In the genomic region with DNA sequence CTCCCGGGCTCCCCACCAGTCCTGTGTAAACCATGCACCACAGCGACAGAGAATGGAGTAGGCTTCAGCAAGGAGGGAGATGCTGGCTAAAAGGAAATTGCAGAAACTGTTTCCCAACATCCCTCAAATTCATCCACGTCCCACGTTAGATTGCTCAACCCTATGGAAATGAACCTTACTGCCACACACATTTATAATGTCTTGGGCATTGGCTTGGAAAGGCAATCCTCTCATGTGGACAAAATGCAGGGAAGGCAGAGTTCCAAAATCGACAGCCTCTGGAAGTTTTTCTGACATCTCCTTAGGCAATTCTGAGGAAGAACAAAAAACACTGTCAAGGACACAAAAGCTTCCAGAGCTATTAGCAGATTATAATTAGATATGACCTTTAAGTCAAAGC, we compare ENCODE assay signal across 21 mouse cellular contexts. TPM values are rescaled to one million over a fixed set of nuclear protein-coding genes. Genes with fewer than 3 reads are reported as not detected.
DNase-seq lines count a peak whose midpoint lies in the region; ATAC-seq and TF ChIP-seq lines count a peak whose summit lies in the region.
"Had no signal": no experiment of that assay in that cellular context is flagged by ENCODE, and none has a peak within 500 bp of the region (broad histone marks: within the 10 kb centered on the region; RNA-seq: fewer than 3 reads in every experiment).

No protein-coding gene starts in this region.

- H3K4me1 ChIP-seq in brown adipose tissue, adult 24 weeks (ENCODE audit: control insufficient read depth, insufficient read depth, insufficient read length, low read length) = no peaks in the 10 kb centered on the region
- H3K4me1 ChIP-seq in forebrain, embryonic 12.5 days = no peaks in the 10 kb centered on the region
- no peaks in the 10 kb centered on the region; the same call in 1 of the 2 replicates for H3K4me1 ChIP-seq in cerebellum, adult 2 months (ENCODE audit: control insufficient read depth, insufficient read depth, low read length)
- H3K4me1 ChIP-seq: forebrain, embryonic 15.5 days; hindbrain, embryonic 10.5 days; hindbrain, embryonic 13.5 days; intestine, embryonic 15.5 days had no signal

- H3K27ac ChIP-seq in brown adipose tissue, adult 24 weeks (replicated peaks; ENCODE audit: low read depth, low read length) = peak overlapping the region; percentile 30
- no peak overlapping the region for H3K27ac ChIP-seq in forebrain, embryonic 12.5 days
- no peak overlapping the region for H3K27ac ChIP-seq in cerebellum, adult 2 months (ENCODE audit: insufficient read depth, low read length)
- H3K27ac ChIP-seq: forebrain, embryonic 15.5 days; hindbrain, embryonic 10.5 days; hindbrain, embryonic 13.5 days; intestine, embryonic 15.5 days had no signal

- H3K27me3 ChIP-seq in forebrain, embryonic 12.5 days = no peaks in the 10 kb centered on the region
- H3K27me3 ChIP-seq in cerebellum, adult 2 months (ENCODE audit: control insufficient read depth, insufficient read depth, low read length) = no peaks in the 10 kb centered on the region
- H3K27me3 ChIP-seq: forebrain, embryonic 15.5 days; hindbrain, embryonic 13.5 days; intestine, embryonic 15.5 days; Patski had no signal

- no peaks in the 10 kb centered on the region for H3K9me3 ChIP-seq in forebrain, embryonic 12.5 days
- H3K9me3 ChIP-seq: forebrain, embryonic 15.5 days; hindbrain, embryonic 10.5 days; hindbrain, embryonic 13.5 days; intestine, embryonic 15.5 days had no signal

- intact Hi-C loops in heart, postnatal 25 days (cut with DNase I) = no loop called here

- no peak for TF ChIP-seq POLR2A in cerebellum, adult 2 months (IDR thresholded peaks at IDR 0.05; ENCODE audit: borderline replicate concordance, insufficient read depth, low read length)

- H3K36me3 ChIP-seq in forebrain, embryonic 12.5 days (replicated peaks) = peaks cover 82% of the 10 kb centered on the region

- ATAC-seq in forebrain, embryonic 12.5 days (ENCODE audit: low FRiP score) = no peak
- ATAC-seq: forebrain, embryonic 15.5 days; hindbrain, embryonic 16.5 days; intestine, embryonic 15.5 days; Patski had no signal

- 90% methylated on average over 5 of the region's 5 CpGs for WGBS in forebrain, embryonic 12.5 days
- WGBS in cerebellum, adult 2 months = 46% methylated on average over 5 of the region's 5 CpGs

- H3K4me2 ChIP-seq in forebrain, embryonic 12.5 days = no peak overlapping the region
- H3K4me2 ChIP-seq: forebrain, embryonic 15.5 days; heart, embryonic 11.5 days; hindbrain, embryonic 13.5 days; intestine, embryonic 15.5 days had no signal

- DNase-seq in adrenal gland, adult (ENCODE audit: inconsistent age in 2 of 2, low spot score in 1 of 2) = peak; percentile 24 to 66
- no peak for DNase-seq in adrenal gland, postnatal 4 days (ENCODE audit: low spot score in 2 of 2)
- DNase-seq in heart, adult 11 months = peak; percentile 59
- no peak for DNase-seq in heart, postnatal 25 days (ENCODE audit: low spot score)
- DNase-seq in cerebellum, adult 2 months = no peak
- DNase-seq: adrenal gland, postnatal 14 days; cerebellum, adult 11-12 months; cerebellum, adult 9-10 months; cerebellum, postnatal 14 days; gastrocnemius, postnatal 25 days; heart, postnatal 36 days; kidney, adult 11 months had no signal

- no peak overlapping the region for H3K9ac ChIP-seq in forebrain, embryonic 12.5 days
- H3K9ac ChIP-seq: forebrain, embryonic 15.5 days; hindbrain, embryonic 13.5 days; intestine, embryonic 15.5 days had no signal

- no peak overlapping the region for H3K4me3 ChIP-seq in brown adipose tissue, adult 24 weeks (ENCODE audit: insufficient read depth, low read depth, low read length)
- no peak overlapping the region for H3K4me3 ChIP-seq in forebrain, embryonic 12.5 days (replicated peaks)
- no peak overlapping the region for H3K4me3 ChIP-seq in cerebellum, adult 2 months (replicated peaks; ENCODE audit: insufficient read depth, low read depth, low read length)
- H3K4me3 ChIP-seq: forebrain, embryonic 15.5 days; hindbrain, embryonic 10.5 days; hindbrain, embryonic 13.5 days; intestine, embryonic 15.5 days had no signal

- TF ChIP-seq CTCF in cerebellum, adult 2 months (IDR thresholded peaks at IDR 0.05; ENCODE audit: borderline replicate concordance, insufficient read depth, low read depth, low read length) = no peak

RNA-seq across cellular contexts. Expression of a gene that starts 12.1 kb away (rescaled TPM):
- total RNA-seq in adrenal gland, postnatal 4 days (2021) = 100 to 1,000 TPM; 141 to 146 TPM
- 100 to 1,000 TPM; 206 to 221 TPM for total RNA-seq in heart, postnatal 25 days (2021)
- 141 and 153 TPM in 2 replicates for polyA plus RNA-seq in brown adipose tissue, adult 24 weeks (2012; ENCODE audit: insufficient read depth, insufficient read length, missing spikeins)
- 99.9 and 103 TPM in 2 replicates for polyA plus RNA-seq in forebrain, embryonic 12.5 days (2016; fragmentation: Nextera tagmentation; extraction: Ambion mirVana)
- 113 and 120 TPM in 2 replicates for polyA plus RNA-seq in cerebellum, adult 2 months (2012; rRNA removed)

RNA-seq across cellular contexts. Expression of a gene that starts 56.8 kb away (rescaled TPM):
- total RNA-seq in adrenal gland, postnatal 4 days (2021) = 10 to 100 TPM; 42.6 to 44.1 TPM
- 10 to 100 TPM; 28.0 to 28.3 TPM for total RNA-seq in heart, postnatal 25 days (2021)
- 13.9 and 26.0 TPM in 2 replicates for polyA plus RNA-seq in brown adipose tissue, adult 24 weeks (2012; ENCODE audit: insufficient read depth, insufficient read length, missing spikeins)
- 18.2 and 22.4 TPM in 2 replicates for polyA plus RNA-seq in forebrain, embryonic 12.5 days (2016; fragmentation: Nextera tagmentation; extraction: Ambion mirVana)
- 11.9 and 12.7 TPM in 2 replicates for polyA plus RNA-seq in cerebellum, adult 2 months (2012; rRNA removed)

Comparison
In these comparisons a context has a peak if more than half of its experiments do, and no peak if none do; other contexts are left out.
1. DNase-seq: peak in adrenal gland, adult (2 of 2) and heart, adult 11 months (single experiment); none in adrenal gland, postnatal 4 days (0 of 2), heart, postnatal 25 days (single experiment) and cerebellum, adult 2 months (0 of 2).